Mouse (Mus musculus) embryo, embryonic 10 days (tissue): Measurements from ENCODE around the gene Neurod1.

Experiments
- DNase-seq: peaks from one replicate; pipeline ENCODE4 v3.0.0-alpha.2; 2015; ENCODE audit warnings: low spot score

Gene Neurod1

GRCm38 (mm10) chr2:79443401-79443800 is 13.2 kb downstream of the Neurod1 start:
- no peak for DNase-seq

GRCm38 (mm10) chr2:79442906-79443305 is 13.6 kb downstream of the Neurod1 start:
- DNase-seq = no peak

- no peak for DNase-seq
Observed at GRCm38 (mm10) chr2:79442227-79442626, 14.3 kb downstream of the Neurod1 start.

- DNase-seq = no peak
Observed at GRCm38 (mm10) chr2:79430061-79430460, 26.5 kb downstream of the Neurod1 start.

GRCm38 (mm10) chr2:79429650-79430049 is 26.9 kb downstream of the Neurod1 start:
- DNase-seq = no peak

GRCm38 (mm10) chr2:79429108-79429507 is 27.4 kb downstream of the Neurod1 start:
- DNase-seq = no peak

GRCm38 (mm10) chr2:79428569-79429104 is 27.9 kb downstream of the Neurod1 start:
- peak; percentile 39 for DNase-seq

- no peak for DNase-seq
Observed at GRCm38 (mm10) chr2:79428022-79428421, 28.5 kb downstream of the Neurod1 start.

GRCm38 (mm10) chr2:79421696-79422095 is 34.9 kb downstream of the Neurod1 start:
- DNase-seq = peak; percentile 66

- DNase-seq = no peak
Observed at GRCm38 (mm10) chr2:79414505-79414904, 42.0 kb downstream of the Neurod1 start.

- DNase-seq = no peak
Observed at GRCm38 (mm10) chr2:79410903-79411255, 45.7 kb downstream of the Neurod1 start.

- DNase-seq = no peak
Observed at GRCm38 (mm10) chr2:79410247-79410902, 46.2 kb downstream of the Neurod1 start.

- DNase-seq = no peak
Observed at GRCm38 (mm10) chr2:79405661-79406405, 50.7 kb downstream of the Neurod1 start.
